ENCODE assay signal across 33 mouse cellular contexts in the genomic region with DNA sequence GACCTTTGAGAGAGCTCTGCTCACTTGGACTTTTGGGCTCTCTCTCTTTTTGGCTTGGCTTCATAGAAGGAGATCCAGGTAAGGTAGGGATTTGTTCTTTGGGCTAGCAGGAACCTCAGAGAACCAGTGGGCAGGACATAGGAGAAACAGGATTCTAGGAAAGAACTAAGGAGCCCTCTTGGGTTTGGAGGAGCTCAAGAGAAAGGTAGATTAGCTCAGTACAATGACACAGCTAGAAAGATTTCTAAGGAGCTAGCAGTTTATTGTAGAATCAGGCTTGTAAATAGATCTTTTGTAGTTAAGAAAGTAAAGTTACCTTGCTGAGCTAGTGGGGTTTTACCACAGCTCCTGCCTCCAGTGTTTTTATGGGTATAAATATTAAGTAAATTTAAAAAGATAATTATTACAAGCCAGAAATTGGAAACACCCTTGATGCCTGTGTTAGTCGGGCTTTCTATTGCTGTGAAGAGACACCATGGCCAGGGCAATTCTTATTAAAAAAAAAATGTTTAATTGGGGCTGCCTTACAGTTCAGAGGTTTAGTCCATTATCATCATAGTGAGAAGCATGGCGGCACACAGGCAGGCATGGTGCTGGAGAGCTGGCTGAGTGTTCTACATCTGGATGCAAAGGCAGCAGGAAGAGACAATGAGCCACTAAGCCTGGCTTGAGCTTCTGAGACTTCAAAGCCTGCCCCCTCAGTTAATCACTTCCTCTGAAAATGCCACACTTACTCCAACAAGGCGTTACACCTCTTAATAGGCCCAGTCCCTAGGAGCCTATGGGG. TPM values are rescaled to one million over a fixed set of nuclear protein-coding genes. Genes with fewer than 3 reads are reported as not detected.
DNase-seq lines count a peak whose midpoint lies in the region; ATAC-seq and TF ChIP-seq lines count a peak whose summit lies in the region.
"Had no signal": no experiment of that assay in that cellular context is flagged by ENCODE, and none has a peak within 500 bp of the region (broad histone marks: within the 10 kb centered on the region; RNA-seq: fewer than 3 reads in every experiment).

No protein-coding gene starts in this region.

- H3K4me1 ChIP-seq in bone marrow, adult 2 months (ENCODE audit: control insufficient read depth, insufficient read depth, low read length) = no peaks in the 10 kb centered on the region
- peaks cover 10% of the 10 kb centered on the region for H3K4me1 ChIP-seq in liver, embryonic 16.5 days (ENCODE audit: control insufficient read depth, low read depth, low read length)
- H3K4me1 ChIP-seq in kidney, embryonic 15.5 days = no peaks in the 10 kb centered on the region
- H3K4me1 ChIP-seq: embryonic facial prominence, embryonic 10.5 days; forebrain, embryonic 12.5 days; hindbrain, embryonic 15.5 days; lung, embryonic 15.5 days had no signal

- peak; percentile 57 for DNase-seq in heart, adult 11 months
- DNase-seq in heart, adult 8-10 months (ENCODE audit: low spot score) = no peak
- peak; percentile 30 for DNase-seq in liver
- no peak for DNase-seq in Muller cell, postnatal 12 days (ENCODE audit: inconsistent ontology term)
- no peak for DNase-seq in left cerebral cortex, adult 18-20 months (ENCODE audit: low spot score in 2 of 2)
- DNase-seq: adrenal gland, adult 8-10 months; cerebellum, adult 11 months; cerebellum, adult 9-11 months; gastrocnemius, adult 2 months; kidney, postnatal 36 days; lung, postnatal 36 days; midbrain, embryonic 14.5 days; thymus, adult 2 months had no signal

- H3K9me3 ChIP-seq in liver, embryonic 16.5 days (replicated peaks; ENCODE audit: control insufficient read depth, low read length) = no peaks in the 10 kb centered on the region
- H3K9me3 ChIP-seq in kidney, embryonic 15.5 days (replicated peaks) = no peaks in the 10 kb centered on the region
- H3K9me3 ChIP-seq: embryonic facial prominence, embryonic 10.5 days; forebrain, embryonic 12.5 days; G1E; hindbrain, embryonic 15.5 days; lung, embryonic 15.5 days had no signal

- 67% methylated on average over 3 of the region's 3 CpGs for WGBS in bone marrow, adult 2 months
- WGBS in liver, embryonic 16.5 days (ENCODE audit: insufficient replicate concordance) = 51% methylated on average over 3 of the region's 3 CpGs
- WGBS in kidney, embryonic 15.5 days = 70% methylated on average over 3 of the region's 3 CpGs

- peak overlapping the region; percentile 70 for H3K9ac ChIP-seq in liver, embryonic 16.5 days (ENCODE audit: low read depth, low read length)
- H3K9ac ChIP-seq in kidney, embryonic 15.5 days = no peak overlapping the region
- H3K9ac ChIP-seq: forebrain, embryonic 12.5 days; hindbrain, embryonic 15.5 days; lung, embryonic 15.5 days had no signal

- peak overlapping the region; percentile 80 for H3K4me2 ChIP-seq in liver, embryonic 16.5 days (ENCODE audit: low read depth, low read length)
- no peak overlapping the region for H3K4me2 ChIP-seq in kidney, embryonic 15.5 days
- H3K4me2 ChIP-seq: forebrain, embryonic 12.5 days; hindbrain, embryonic 15.5 days; lung, embryonic 15.5 days had no signal

- TF ChIP-seq POLR2A in bone marrow, adult 2 months (IDR thresholded peaks at IDR 0.05; ENCODE audit: borderline replicate concordance, control insufficient read depth, low read depth, low read length) = no peak

- H3K4me3 ChIP-seq in bone marrow, adult 2 months (replicated peaks; ENCODE audit: control insufficient read depth, low read depth, low read length) = peak overlapping the region; percentile 76
- H3K4me3 ChIP-seq in liver, embryonic 16.5 days (ENCODE audit: low read depth, low read length) = peak overlapping the region; percentile 66
- H3K4me3 ChIP-seq in kidney, embryonic 15.5 days (replicated peaks) = no peak overlapping the region
- H3K4me3 ChIP-seq: embryonic facial prominence, embryonic 10.5 days; forebrain, embryonic 12.5 days; gastrocnemius, adult 2 months; hindbrain, embryonic 15.5 days; lung, embryonic 15.5 days had no signal

- H3K27me3 ChIP-seq in liver, embryonic 16.5 days (ENCODE audit: control insufficient read depth, insufficient read depth, low read depth, low read length) = no peaks in the 10 kb centered on the region
- H3K27me3 ChIP-seq in kidney, embryonic 15.5 days = no peaks in the 10 kb centered on the region
- H3K27me3 ChIP-seq: forebrain, embryonic 12.5 days; hindbrain, embryonic 15.5 days; lung, embryonic 15.5 days had no signal

- H3K36me3 ChIP-seq in liver, embryonic 16.5 days (ENCODE audit: control insufficient read depth, insufficient read depth) = no peaks in the 10 kb centered on the region
- H3K36me3 ChIP-seq in kidney, embryonic 15.5 days = no peaks in the 10 kb centered on the region
- H3K36me3 ChIP-seq: embryonic facial prominence, embryonic 10.5 days; forebrain, embryonic 12.5 days; hindbrain, embryonic 15.5 days; lung, embryonic 15.5 days had no signal

- peak overlapping the region; percentile 92 for H3K27ac ChIP-seq in bone marrow, adult 2 months (ENCODE audit: control insufficient read depth, insufficient read depth, low read depth, low read length, poor library complexity)
- peak overlapping the region; percentile 96 for H3K27ac ChIP-seq in liver, embryonic 16.5 days (ENCODE audit: low read length)
- no peak overlapping the region for H3K27ac ChIP-seq in kidney, embryonic 15.5 days
- H3K27ac ChIP-seq: embryonic facial prominence, embryonic 10.5 days; forebrain, embryonic 12.5 days; gastrocnemius, adult 2 months; hindbrain, embryonic 15.5 days; lung, embryonic 15.5 days; stomach, postnatal 0 days had no signal

- peak; percentile 44 for ATAC-seq in liver, embryonic 16.5 days (ENCODE audit: low read depth)
- ATAC-seq in kidney, embryonic 15.5 days (replicated peaks; ENCODE audit: low FRiP score) = no peak
- ATAC-seq: activated CD4-positive, CD25-positive, alpha-beta regulatory T cell, adult 4 months; intestine, postnatal 0 days had no signal

- no peak for TF ChIP-seq CTCF in bone marrow, adult 2 months (IDR thresholded peaks at IDR 0.05; ENCODE audit: control insufficient read depth, insufficient read depth, low read length)

RNA-seq across cellular contexts. Expression of gene Clta, which starts 0.6 kb away (rescaled TPM):
- 10 to 100 TPM; 67.0 to 78.6 (median 70.5) TPM for total RNA-seq in heart, adult 8-10 months (2022)
- 114 and 168 TPM in 2 replicates for polyA plus RNA-seq in bone marrow, adult 2 months (2011; ENCODE audit: insufficient read depth, insufficient read length, low replicate concordance, missing spikeins)
- polyA plus RNA-seq in liver, embryonic 16.5 days (2015; fragmentation: Nextera tagmentation; extraction: Ambion mirVana) = 100 and 101 TPM in 2 replicates
- 231 and 236 TPM in 2 replicates for polyA plus RNA-seq in kidney, embryonic 15.5 days (2015; fragmentation: Nextera tagmentation; extraction: Ambion mirVana)
- total RNA-seq in left cerebral cortex, adult 18-20 months (2021) = 100 to 1,000 TPM; 291 to 294 TPM

RNA-seq across cellular contexts. Expression of gene Ccin, which starts 21.5 kb away (rescaled TPM):
- not detected for total RNA-seq in heart, adult 8-10 months (2022)
- not detected in 2 replicates for polyA plus RNA-seq in bone marrow, adult 2 months (2011; ENCODE audit: insufficient read depth, insufficient read length, low replicate concordance, missing spikeins)
- not detected in 2 replicates for polyA plus RNA-seq in liver, embryonic 16.5 days (2015; fragmentation: Nextera tagmentation; extraction: Ambion mirVana)
- polyA plus RNA-seq in kidney, embryonic 15.5 days (2015; fragmentation: Nextera tagmentation; extraction: Ambion mirVana) = not detected in 2 replicates
- total RNA-seq in left cerebral cortex, adult 18-20 months (2021) = not detected
- total RNA-seq: adrenal gland, adult 8-10 months; common myeloid progenitor, adult 5-6 weeks; G1E; gastrocnemius, adult 2 months; hematopoietic stem cell, adult 5-6 weeks; layer of hippocampus, adult 8-10 months; left cerebral cortex, postnatal 25 days; megakaryocyte-erythroid progenitor cell, adult 5-6 weeks had no signal
- polyA plus RNA-seq: embryonic facial prominence, embryonic 10.5 days; G1E; heart, embryonic 16.5 days; hindbrain, embryonic 15.5 days; intestine, postnatal 0 days; kidney, embryonic 14.5 days; lung, embryonic 15.5 days; midbrain, embryonic 14.5 days; neural tube, embryonic 11.5 days; small intestine, adult 2 months; stomach, postnatal 0 days had no signal

RNA-seq across cellular contexts. Expression of gene Glipr2, which starts 47.6 kb away (rescaled TPM):
- 1 to 10 TPM; 2.3 to 5.2 (median 2.8) TPM for total RNA-seq in heart, adult 8-10 months (2022)
- 20.8 and 49.7 TPM in 2 replicates for polyA plus RNA-seq in bone marrow, adult 2 months (2011; ENCODE audit: insufficient read depth, insufficient read length, low replicate concordance, missing spikeins)
- polyA plus RNA-seq in liver, embryonic 16.5 days (2015; fragmentation: Nextera tagmentation; extraction: Ambion mirVana) = 60.5 and 66.1 TPM in 2 replicates
- polyA plus RNA-seq in kidney, embryonic 15.5 days (2015; fragmentation: Nextera tagmentation; extraction: Ambion mirVana) = 71.7 and 73.9 TPM in 2 replicates
- total RNA-seq in left cerebral cortex, adult 18-20 months (2021) = 1 to 10 TPM; 3.1 to 4.1 TPM

Comparison
In these comparisons a context has a peak if more than half of its experiments do, and no peak if none do; other contexts are left out.
1. DNase-seq: peak in heart, adult 11 months (single experiment) and liver (single experiment); none in heart, adult 8-10 months (single experiment), Muller cell, postnatal 12 days (single experiment) and left cerebral cortex, adult 18-20 months (0 of 2).